Mouse (Mus musculus): ENCODE measurements around the gene Nos3. TPM values are rescaled to one million over a fixed set of nuclear protein-coding genes. Genes with fewer than 3 reads are reported as not detected.

Gene Nos3
- polyA plus RNA-seq, 1 experiment from 2014 or later = 27.3 TPM

DNA sequence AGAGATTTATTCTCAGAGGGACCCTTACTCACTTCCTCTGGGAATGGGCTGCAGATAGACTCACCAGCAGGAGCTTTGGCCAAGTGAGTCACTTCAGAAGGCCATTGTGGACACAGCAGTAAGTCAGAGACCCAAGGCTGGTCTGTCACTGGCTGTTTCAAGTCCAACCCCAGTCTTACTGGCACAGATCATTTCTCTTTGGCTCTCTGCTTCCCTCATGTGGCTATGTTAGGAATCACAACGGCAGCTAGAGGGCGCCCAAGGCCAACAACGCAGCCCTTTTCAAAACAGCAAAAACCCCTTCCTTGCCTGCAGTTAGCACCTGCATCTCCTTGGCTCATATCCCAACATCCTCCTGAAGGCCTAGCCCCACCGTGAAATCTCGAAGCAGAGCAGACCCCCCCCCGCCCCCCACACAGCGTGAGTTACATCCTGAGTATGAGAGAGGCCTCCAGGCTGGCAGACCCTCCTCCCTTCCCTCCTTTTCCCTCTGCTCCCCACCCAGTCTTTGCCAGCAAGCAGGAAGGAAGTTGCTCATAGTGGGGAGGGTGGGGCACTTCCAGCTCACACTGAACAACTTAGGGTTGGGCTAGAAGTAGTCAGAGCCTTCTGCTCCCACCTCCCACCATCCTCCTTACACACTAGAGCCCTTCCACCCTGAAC is 3.7 kb upstream of the Nos3 start:
- Histone ChIP-seq H3K4me1 (ENCODE audit: control insufficient read depth, insufficient read depth, low read length) (peaks cover 5% of the 10 kb centered on the region), H3K9ac (ENCODE audit: low read length) (no peak overlapping the region), H3K4me2 (ENCODE audit: low read depth, low read length) (no peak overlapping the region), H3K9me3 (replicated peaks; ENCODE audit: control insufficient read depth, low read length) (no peaks in the 10 kb centered on the region), H3K4me3 (ENCODE audit: low read length) (no peak overlapping the region), H3K27me3 (ENCODE audit: control insufficient read depth, insufficient read depth, low read length) (no peaks in the 10 kb centered on the region), H3K27ac (ENCODE audit: low read length) (peak overlapping the region; percentile 45; the same call in 1 of the 2 replicates), H3K36me3 (ENCODE audit: control insufficient read depth, insufficient read depth) (no peaks in the 10 kb centered on the region)
- under 1% methylated on average over 7 of the region's 7 CpGs for WGBS
- ATAC-seq (replicated peaks; ENCODE audit: extremely low read depth, insufficient read depth, low FRiP score) = peak; percentile 47

DNA sequence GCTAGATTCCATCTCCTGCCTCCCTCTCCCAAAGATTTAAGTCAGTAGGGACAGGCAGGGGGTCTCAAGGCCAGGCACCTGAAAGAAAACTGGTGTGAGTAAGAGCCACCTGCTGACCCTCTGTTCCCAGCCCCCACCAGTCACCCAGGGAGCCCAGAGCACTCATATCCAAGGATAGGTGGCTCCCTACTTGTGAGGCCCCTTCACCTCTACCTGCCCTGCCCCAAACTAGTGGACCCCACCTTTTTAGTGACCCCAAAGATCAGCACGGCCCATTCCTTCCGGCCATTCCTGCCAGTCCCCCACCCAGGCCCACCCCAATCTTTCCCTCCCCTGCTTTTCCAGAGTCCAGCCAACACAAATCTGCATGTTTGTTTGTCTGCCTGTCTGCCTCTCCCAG is 1.1 kb upstream of the Nos3 start:
- Histone ChIP-seq H3K4me3 (ENCODE audit: low read length) (no peak overlapping the region), H3K4me2 (ENCODE audit: low read depth, low read length) (no peak overlapping the region), H3K27ac (ENCODE audit: low read length) (peak overlapping the region; percentile 66), H3K4me1 (ENCODE audit: control insufficient read depth, insufficient read depth, low read length) (peaks cover 5% of the 10 kb centered on the region), H3K36me3 (ENCODE audit: control insufficient read depth, insufficient read depth) (no peaks in the 10 kb centered on the region), H3K9me3 (replicated peaks; ENCODE audit: control insufficient read depth, low read length) (no peaks in the 10 kb centered on the region), H3K27me3 (ENCODE audit: control insufficient read depth, insufficient read depth, low read length) (no peaks in the 10 kb centered on the region), H3K9ac (ENCODE audit: low read length) (no peak overlapping the region)
- no peak for ATAC-seq (replicated peaks; ENCODE audit: extremely low read depth, insufficient read depth, low FRiP score)
- 61% methylated on average over 2 of the region's 2 CpGs for WGBS

DNA sequence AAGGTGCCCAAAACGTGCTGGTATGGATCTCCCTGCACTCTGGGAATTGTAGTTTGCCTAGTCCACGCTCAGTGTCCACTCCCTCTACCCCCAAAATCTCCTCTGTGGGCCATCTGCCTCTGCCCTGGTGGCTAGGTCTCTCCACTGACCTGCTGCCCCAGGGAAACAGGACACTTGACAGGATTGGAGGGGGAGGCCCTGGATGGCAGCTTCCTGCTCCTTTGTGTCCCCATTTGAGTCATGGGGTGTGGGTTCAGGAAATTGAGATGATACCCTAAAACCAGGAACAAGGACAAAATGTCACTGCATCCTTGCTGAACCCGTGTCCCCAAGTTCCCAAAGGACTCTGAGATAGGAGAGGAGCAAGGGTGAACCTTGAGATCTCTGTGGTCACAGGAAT is 549 bp upstream of the Nos3 start:
- H3K27ac ChIP-seq (ENCODE audit: low read length) = peak overlapping the region; percentile 66
- no peak for ATAC-seq (replicated peaks; ENCODE audit: extremely low read depth, insufficient read depth, low FRiP score)
- no peaks in the 10 kb centered on the region for H3K9me3 ChIP-seq (replicated peaks; ENCODE audit: control insufficient read depth, low read length)
- no peak overlapping the region for H3K9ac ChIP-seq (ENCODE audit: low read length)
- no peak overlapping the region for H3K4me2 ChIP-seq (ENCODE audit: low read depth, low read length)
- no peak overlapping the region for H3K4me3 ChIP-seq (ENCODE audit: low read length)
- H3K27me3 ChIP-seq (ENCODE audit: control insufficient read depth, insufficient read depth, low read length) = no peaks in the 10 kb centered on the region
- no peaks in the 10 kb centered on the region for H3K36me3 ChIP-seq (ENCODE audit: control insufficient read depth, insufficient read depth)
- H3K4me1 ChIP-seq (ENCODE audit: control insufficient read depth, insufficient read depth, low read length) = peaks cover 5% of the 10 kb centered on the region
- 61% methylated on average over 3 of the region's 3 CpGs for WGBS

DNA sequence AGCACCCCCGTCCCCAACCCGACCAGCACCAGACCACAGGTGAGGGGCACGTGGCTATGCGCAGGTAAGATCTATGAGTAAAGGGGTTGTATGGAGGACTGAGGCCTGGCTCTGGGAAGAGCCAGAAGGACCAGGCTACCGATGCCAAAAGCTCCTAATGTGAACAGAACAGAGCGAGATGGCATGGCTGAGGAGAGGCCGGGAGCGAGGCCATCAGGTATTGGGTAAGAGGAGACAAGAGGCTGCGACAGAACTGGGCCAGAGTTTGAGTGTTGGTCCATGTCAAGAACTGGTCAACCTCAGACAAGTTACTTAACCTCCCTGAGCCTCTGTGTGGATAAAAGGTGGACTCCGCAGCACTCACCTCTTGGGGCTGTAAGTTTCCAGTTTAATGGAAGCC is 353 bp downstream of the Nos3 start:
- no peaks in the 10 kb centered on the region for H3K36me3 ChIP-seq (ENCODE audit: control insufficient read depth, insufficient read depth)
- H3K4me3 ChIP-seq (ENCODE audit: low read length) = peak overlapping the region; percentile 52
- H3K9me3 ChIP-seq (replicated peaks; ENCODE audit: control insufficient read depth, low read length) = no peaks in the 10 kb centered on the region
- H3K4me2 ChIP-seq (ENCODE audit: low read depth, low read length) = peak overlapping the region; percentile 60
- 77% methylated on average over 10 of the region's 10 CpGs for WGBS
- H3K4me1 ChIP-seq (ENCODE audit: control insufficient read depth, insufficient read depth, low read length) = peaks cover 5% of the 10 kb centered on the region
- ATAC-seq (replicated peaks; ENCODE audit: extremely low read depth, insufficient read depth, low FRiP score) = no peak
- peak overlapping the region; percentile 67 for H3K9ac ChIP-seq (ENCODE audit: low read length)
- peak overlapping the region; percentile 85 for H3K27ac ChIP-seq (ENCODE audit: low read length)
- H3K27me3 ChIP-seq (ENCODE audit: control insufficient read depth, insufficient read depth, low read length) = no peaks in the 10 kb centered on the region

DNA sequence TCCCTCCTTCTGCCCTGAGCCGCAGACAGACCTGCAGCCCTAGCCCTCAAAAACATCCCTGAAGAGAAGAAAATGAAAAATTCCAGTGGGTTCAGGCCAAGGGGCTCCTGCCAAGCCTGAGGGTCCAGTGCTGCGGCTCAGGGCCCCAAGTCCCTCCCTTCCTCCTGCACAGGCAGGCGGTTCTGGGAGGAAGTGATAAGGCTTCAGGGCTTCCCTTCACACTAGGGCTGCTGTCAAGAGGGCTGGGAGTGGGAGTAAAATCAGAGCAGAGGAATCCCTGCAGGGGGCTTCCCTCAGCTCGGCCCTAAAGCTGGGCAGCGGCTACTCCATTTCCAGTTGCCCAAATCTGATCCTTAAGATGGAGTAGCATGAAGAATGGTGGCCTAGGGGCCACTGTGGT is 918 bp downstream of the Nos3 start:
- ATAC-seq (replicated peaks; ENCODE audit: extremely low read depth, insufficient read depth, low FRiP score) = peak; percentile 47
- Histone ChIP-seq H3K27me3 (ENCODE audit: control insufficient read depth, insufficient read depth, low read length) (no peaks in the 10 kb centered on the region), H3K36me3 (ENCODE audit: control insufficient read depth, insufficient read depth) (no peaks in the 10 kb centered on the region), H3K4me2 (ENCODE audit: low read depth, low read length) (peak overlapping the region; percentile 60), H3K27ac (ENCODE audit: low read length) (peak overlapping the region; percentile 85), H3K9me3 (replicated peaks; ENCODE audit: control insufficient read depth, low read length) (no peaks in the 10 kb centered on the region), H3K4me1 (ENCODE audit: control insufficient read depth, insufficient read depth, low read length) (peaks cover 5% of the 10 kb centered on the region), H3K4me3 (ENCODE audit: low read length) (peak overlapping the region; percentile 52), H3K9ac (ENCODE audit: low read length) (peak overlapping the region; percentile 67)
- 11% methylated on average over 5 of the region's 5 CpGs for WGBS

DNA sequence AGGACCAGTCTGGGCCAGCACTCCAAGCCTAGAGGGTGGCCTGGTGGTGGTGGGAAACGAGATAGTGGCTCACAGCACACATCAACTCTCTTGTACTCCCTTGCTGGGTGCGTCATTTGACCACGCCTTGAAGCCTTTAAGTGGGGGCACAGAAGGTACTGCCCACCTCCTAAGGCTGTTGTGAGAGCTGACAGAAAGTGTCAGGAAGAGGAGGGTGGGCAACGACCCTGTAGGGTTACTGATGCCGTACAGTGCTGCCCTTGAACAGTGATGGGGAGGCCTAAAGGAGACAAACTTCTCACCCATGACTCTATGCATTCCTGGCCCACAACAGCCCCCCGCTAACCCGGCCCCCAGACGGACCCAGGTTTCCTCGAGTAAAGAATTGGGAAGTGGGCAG is 1.8 kb downstream of the Nos3 start:
- no peak overlapping the region for H3K9ac ChIP-seq (ENCODE audit: low read length)
- peaks cover 5% of the 10 kb centered on the region for H3K4me1 ChIP-seq (ENCODE audit: control insufficient read depth, insufficient read depth, low read length)
- H3K36me3 ChIP-seq (ENCODE audit: control insufficient read depth, insufficient read depth) = no peaks in the 10 kb centered on the region
- H3K27ac ChIP-seq (ENCODE audit: low read length) = no peak overlapping the region
- H3K9me3 ChIP-seq (replicated peaks; ENCODE audit: control insufficient read depth, low read length) = no peaks in the 10 kb centered on the region
- H3K4me2 ChIP-seq (ENCODE audit: low read depth, low read length) = peak overlapping the region; percentile 60
- ATAC-seq (replicated peaks; ENCODE audit: extremely low read depth, insufficient read depth, low FRiP score) = no peak
- 80% methylated on average over 9 of the region's 9 CpGs for WGBS
- peak overlapping the region; percentile 52 for H3K4me3 ChIP-seq (ENCODE audit: low read length)
- H3K27me3 ChIP-seq (ENCODE audit: control insufficient read depth, insufficient read depth, low read length) = no peaks in the 10 kb centered on the region

DNA sequence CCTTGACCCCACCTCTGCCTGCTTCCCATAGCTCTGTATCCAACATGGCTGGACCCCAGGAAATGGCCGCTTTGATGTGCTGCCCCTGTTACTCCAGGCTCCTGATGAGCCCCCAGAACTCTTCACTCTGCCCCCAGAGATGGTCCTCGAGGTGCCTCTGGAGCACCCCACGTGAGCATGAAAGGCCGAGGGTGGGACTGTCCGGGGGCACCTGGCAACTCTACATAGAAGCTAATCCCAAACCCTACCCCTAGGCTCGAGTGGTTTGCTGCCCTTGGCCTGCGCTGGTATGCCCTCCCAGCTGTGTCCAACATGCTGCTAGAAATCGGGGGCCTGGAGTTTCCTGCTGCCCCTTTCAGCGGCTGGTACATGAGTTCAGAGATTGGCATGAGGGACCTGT is 5.2 kb downstream of the Nos3 start:
- peaks cover 13% of the 10 kb centered on the region for H3K4me1 ChIP-seq (ENCODE audit: control insufficient read depth, insufficient read depth, low read length)
- no peaks in the 10 kb centered on the region for H3K9me3 ChIP-seq (replicated peaks; ENCODE audit: control insufficient read depth, low read length)
- no peaks in the 10 kb centered on the region for H3K36me3 ChIP-seq (ENCODE audit: control insufficient read depth, insufficient read depth)
- no peak overlapping the region for H3K27ac ChIP-seq (ENCODE audit: low read length)
- no peak for ATAC-seq (replicated peaks; ENCODE audit: extremely low read depth, insufficient read depth, low FRiP score)
- H3K4me2 ChIP-seq (ENCODE audit: low read depth, low read length) = no peak overlapping the region
- no peak overlapping the region for H3K9ac ChIP-seq (ENCODE audit: low read length)
- WGBS = 85% methylated on average over 9 of the region's 9 CpGs
- no peak overlapping the region for H3K4me3 ChIP-seq (ENCODE audit: low read length)
- no peaks in the 10 kb centered on the region for H3K27me3 ChIP-seq (ENCODE audit: control insufficient read depth, insufficient read depth, low read length)

DNA sequence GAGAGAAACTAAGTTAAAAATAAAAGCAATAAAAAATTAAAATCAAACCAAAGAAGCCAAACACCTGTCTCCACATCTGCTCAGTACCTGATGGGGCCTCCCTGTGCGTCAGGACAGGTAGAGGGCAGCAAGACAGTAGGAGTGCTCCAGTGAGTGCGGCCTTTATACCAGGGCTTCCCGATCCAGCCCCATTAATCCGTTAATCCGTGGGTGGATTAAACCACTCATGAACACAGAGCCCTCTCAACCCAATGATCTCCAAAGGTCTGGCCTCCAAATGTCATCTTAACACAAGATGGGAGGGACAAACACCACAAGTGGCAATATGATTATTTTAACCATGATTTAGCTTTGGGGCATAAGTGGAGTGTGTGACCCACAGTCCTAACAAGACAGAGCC is 9.2 kb downstream of the Nos3 start:
- H3K9ac ChIP-seq (ENCODE audit: low read length) = peak overlapping the region; percentile 27; the same call in 1 of the 2 replicates
- no peak overlapping the region for H3K4me2 ChIP-seq (ENCODE audit: low read depth, low read length)
- peak overlapping the region; percentile 25 for H3K27ac ChIP-seq (ENCODE audit: low read length)
- H3K4me3 ChIP-seq (ENCODE audit: low read length) = no peak overlapping the region
- no peaks in the 10 kb centered on the region for H3K36me3 ChIP-seq (ENCODE audit: control insufficient read depth, insufficient read depth)
- H3K27me3 ChIP-seq (ENCODE audit: control insufficient read depth, insufficient read depth, low read length) = no peaks in the 10 kb centered on the region
- H3K4me1 ChIP-seq (ENCODE audit: control insufficient read depth, insufficient read depth, low read length) = peaks cover 10% of the 10 kb centered on the region
- 83% methylated on average over 5 of the region's 5 CpGs for WGBS
- no peak for ATAC-seq (replicated peaks; ENCODE audit: extremely low read depth, insufficient read depth, low FRiP score)
- H3K9me3 ChIP-seq (replicated peaks; ENCODE audit: control insufficient read depth, low read length) = no peaks in the 10 kb centered on the region

DNA sequence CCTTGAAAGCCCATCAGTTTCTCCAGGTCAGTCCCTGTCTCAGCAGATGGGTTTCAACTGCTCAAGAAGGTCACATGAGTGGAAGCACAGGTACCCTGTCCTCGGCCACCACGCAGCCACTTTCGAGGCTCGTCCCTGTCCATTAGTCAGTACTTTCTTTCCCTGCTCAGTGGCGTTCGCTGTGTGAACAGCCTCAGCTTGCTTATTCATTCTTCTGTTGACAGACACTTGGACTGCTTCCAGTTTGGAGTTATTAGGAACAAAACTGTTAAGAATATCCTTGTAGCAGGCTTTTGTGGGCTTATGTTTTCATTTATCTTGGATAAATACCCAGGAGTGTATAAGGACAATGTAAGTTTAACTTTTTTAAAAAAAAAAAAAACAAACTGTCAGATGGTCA is 9.6 kb downstream of the Nos3 start:
- H3K27me3 ChIP-seq (ENCODE audit: control insufficient read depth, insufficient read depth, low read length) = no peaks in the 10 kb centered on the region
- no peaks in the 10 kb centered on the region for H3K9me3 ChIP-seq (replicated peaks; ENCODE audit: control insufficient read depth, low read length)
- 13% methylated on average over 6 of the region's 6 CpGs for WGBS
- H3K4me1 ChIP-seq (ENCODE audit: control insufficient read depth, insufficient read depth, low read length) = peaks cover 10% of the 10 kb centered on the region
- no peak overlapping the region for H3K4me3 ChIP-seq (ENCODE audit: low read length)
- no peak overlapping the region for H3K4me2 ChIP-seq (ENCODE audit: low read depth, low read length)
- H3K27ac ChIP-seq (ENCODE audit: low read length) = peak overlapping the region; percentile 25
- H3K36me3 ChIP-seq (ENCODE audit: control insufficient read depth, insufficient read depth) = no peaks in the 10 kb centered on the region
- H3K9ac ChIP-seq (ENCODE audit: low read length) = peak overlapping the region; percentile 27; the same call in 1 of the 2 replicates
- ATAC-seq (replicated peaks; ENCODE audit: extremely low read depth, insufficient read depth, low FRiP score) = no peak; the same call in 1 of the 2 replicates
